Mouse (Mus musculus): Measurements from ENCODE around the gene Mlf2. TPM values are rescaled to one million over a fixed set of nuclear protein-coding genes. Genes with fewer than 3 reads are reported as not detected.

The Mlf2 gene
- polyA plus RNA-seq, 1 experiment from 2014 or later = 435 TPM

- no peak for DNase-seq (ENCODE audit: low spot score, missing footprints)
- Histone ChIP-seq H3K27me3 (ENCODE audit: control insufficient read depth, insufficient read depth, low read length) (no peaks in the 10 kb centered on the region), H3K36me3 (ENCODE audit: control insufficient read depth, insufficient read depth, low read length) (no peaks in the 10 kb centered on the region), H3K4me2 (no peak overlapping the region), H3K27ac (ENCODE audit: low read depth, low read length) (no peak overlapping the region), H3K4me3 (ENCODE audit: low read depth, low read length) (no peak overlapping the region), H3K4me1 (ENCODE audit: control insufficient read depth, insufficient read depth, low read length) (peaks cover 2% of the 10 kb centered on the region; the same call in 1 of the 2 replicates), H3K9me3 (ENCODE audit: control insufficient read depth, low read length) (no peaks in the 10 kb centered on the region), H3K9ac (ENCODE audit: low read length) (no peak overlapping the region)
- ATAC-seq (ENCODE audit: low FRiP score) = no peak
- 56% methylated on average over 3 of the region's 3 CpGs for WGBS
Measured at GRCm38 (mm10) chr6:124898359-124898758, 32.8 kb upstream of the Mlf2 start.

GRCm38 (mm10) chr6:124900056-124900800, 31.0 kb upstream of the Mlf2 start:
- Histone ChIP-seq H3K27me3 (ENCODE audit: control insufficient read depth, insufficient read depth, low read length) (no peaks in the 10 kb centered on the region), H3K4me1 (ENCODE audit: control insufficient read depth, insufficient read depth, low read length) (peaks cover 13% of the 10 kb centered on the region), H3K9ac (ENCODE audit: low read length) (no peak overlapping the region), H3K36me3 (ENCODE audit: control insufficient read depth, insufficient read depth, low read length) (no peaks in the 10 kb centered on the region), H3K27ac (ENCODE audit: low read depth, low read length) (no peak overlapping the region), H3K4me2 (no peak overlapping the region), H3K9me3 (ENCODE audit: control insufficient read depth, low read length) (no peaks in the 10 kb centered on the region), H3K4me3 (ENCODE audit: low read depth, low read length) (no peak overlapping the region)
- WGBS = 60% methylated on average over 8 of the region's 8 CpGs
- ATAC-seq (ENCODE audit: low FRiP score) (no peak), DNase-seq (ENCODE audit: low spot score, missing footprints) (no peak)

- no peaks in the 10 kb centered on the region for H3K9me3 ChIP-seq (ENCODE audit: control insufficient read depth, low read length)
- ATAC-seq (ENCODE audit: low FRiP score) (no peak), DNase-seq (ENCODE audit: low spot score, missing footprints) (peak; percentile 83)
- no peak overlapping the region for H3K4me2 ChIP-seq
- H3K27ac ChIP-seq (ENCODE audit: low read depth, low read length) = no peak overlapping the region
- peaks cover 16% of the 10 kb centered on the region for H3K4me1 ChIP-seq (ENCODE audit: control insufficient read depth, insufficient read depth, low read length)
- no peak overlapping the region for H3K9ac ChIP-seq (ENCODE audit: low read length)
- 50% methylated on average over 10 of the region's 10 CpGs for WGBS
- no peaks in the 10 kb centered on the region for H3K36me3 ChIP-seq (ENCODE audit: control insufficient read depth, insufficient read depth, low read length)
- H3K4me3 ChIP-seq (ENCODE audit: low read depth, low read length) = no peak overlapping the region
- no peaks in the 10 kb centered on the region for H3K27me3 ChIP-seq (ENCODE audit: control insufficient read depth, insufficient read depth, low read length)
Measured at GRCm38 (mm10) chr6:124900801-124901480, 30.2 kb upstream of the Mlf2 start.

- Histone ChIP-seq H3K4me1 (ENCODE audit: control insufficient read depth, insufficient read depth, low read length) (peaks cover 16% of the 10 kb centered on the region), H3K27me3 (ENCODE audit: control insufficient read depth, insufficient read depth, low read length) (no peaks in the 10 kb centered on the region), H3K36me3 (ENCODE audit: control insufficient read depth, insufficient read depth, low read length) (no peaks in the 10 kb centered on the region), H3K4me2 (no peak overlapping the region), H3K9me3 (ENCODE audit: control insufficient read depth, low read length) (no peaks in the 10 kb centered on the region), H3K9ac (ENCODE audit: low read length) (no peak overlapping the region), H3K27ac (ENCODE audit: low read depth, low read length) (no peak overlapping the region), H3K4me3 (ENCODE audit: low read depth, low read length) (no peak overlapping the region)
- ATAC-seq (ENCODE audit: low FRiP score) (no peak), DNase-seq (ENCODE audit: low spot score, missing footprints) (peak; percentile 59)
Measured at GRCm38 (mm10) chr6:124901851-124902250, 29.3 kb upstream of the Mlf2 start.

GRCm38 (mm10) chr6:124903580-124904151, 27.5 kb upstream of the Mlf2 start:
- DNase-seq (ENCODE audit: low spot score, missing footprints) (peak; percentile 99), ATAC-seq (ENCODE audit: low FRiP score) (peak; percentile 88)
- H3K4me1 ChIP-seq (ENCODE audit: control insufficient read depth, insufficient read depth, low read length) = peaks cover 16% of the 10 kb centered on the region
- H3K4me2 ChIP-seq = peak overlapping the region; percentile 77
- H3K9me3 ChIP-seq (ENCODE audit: control insufficient read depth, low read length) = no peaks in the 10 kb centered on the region
- H3K27me3 ChIP-seq (ENCODE audit: control insufficient read depth, insufficient read depth, low read length) = peaks cover 3% of the 10 kb centered on the region
- H3K4me3 ChIP-seq (ENCODE audit: low read depth, low read length) = peak overlapping the region; percentile 37
- peak overlapping the region; percentile 72 for H3K9ac ChIP-seq (ENCODE audit: low read length)
- under 1% methylated on average over 23 of the region's 23 CpGs for WGBS
- H3K27ac ChIP-seq (ENCODE audit: low read depth, low read length) = peak overlapping the region; percentile 98
- no peaks in the 10 kb centered on the region for H3K36me3 ChIP-seq (ENCODE audit: control insufficient read depth, insufficient read depth, low read length)

- peak; percentile 74; the same call in 1 of the 2 replicates for ATAC-seq (ENCODE audit: low FRiP score)
- H3K4me1 ChIP-seq (ENCODE audit: control insufficient read depth, insufficient read depth, low read length) = peaks cover 16% of the 10 kb centered on the region
- peak overlapping the region; percentile 37 for H3K4me3 ChIP-seq (ENCODE audit: low read depth, low read length)
- peak overlapping the region; percentile 77 for H3K4me2 ChIP-seq
- no peaks in the 10 kb centered on the region for H3K9me3 ChIP-seq (ENCODE audit: control insufficient read depth, low read length)
- H3K36me3 ChIP-seq (ENCODE audit: control insufficient read depth, insufficient read depth, low read length) = no peaks in the 10 kb centered on the region
- H3K9ac ChIP-seq (ENCODE audit: low read length) = peak overlapping the region; percentile 72
- peaks cover 3% of the 10 kb centered on the region for H3K27me3 ChIP-seq (ENCODE audit: control insufficient read depth, insufficient read depth, low read length)
- peak; percentile 95 for DNase-seq (ENCODE audit: low spot score, missing footprints)
- WGBS = 8% methylated on average over 20 of the region's 24 CpGs
- peak overlapping the region; percentile 98 for H3K27ac ChIP-seq (ENCODE audit: low read depth, low read length)
Measured at GRCm38 (mm10) chr6:124904161-124904981, 26.8 kb upstream of the Mlf2 start.

GRCm38 (mm10) chr6:124904991-124905860, 26.0 kb upstream of the Mlf2 start:
- H3K9ac ChIP-seq (ENCODE audit: low read length) = peak overlapping the region; percentile 72
- H3K4me2 ChIP-seq = peak overlapping the region; percentile 77
- 28% methylated on average over 16 of the region's 16 CpGs for WGBS
- H3K27ac ChIP-seq (ENCODE audit: low read depth, low read length) = peak overlapping the region; percentile 98
- H3K4me3 ChIP-seq (ENCODE audit: low read depth, low read length) = peak overlapping the region; percentile 37; the same call in 1 of the 2 replicates
- H3K4me1 ChIP-seq (ENCODE audit: control insufficient read depth, insufficient read depth, low read length) = peaks cover 22% of the 10 kb centered on the region
- H3K36me3 ChIP-seq (ENCODE audit: control insufficient read depth, insufficient read depth, low read length) = no peaks in the 10 kb centered on the region
- ATAC-seq (ENCODE audit: low FRiP score) = no peak
- peak; percentile 86 for DNase-seq (ENCODE audit: low spot score, missing footprints)
- no peaks in the 10 kb centered on the region for H3K9me3 ChIP-seq (ENCODE audit: control insufficient read depth, low read length)
- H3K27me3 ChIP-seq (ENCODE audit: control insufficient read depth, insufficient read depth, low read length) = peaks cover 11% of the 10 kb centered on the region

GRCm38 (mm10) chr6:124907767-124908166, 23.4 kb upstream of the Mlf2 start:
- Histone ChIP-seq H3K27ac (ENCODE audit: low read depth, low read length) (no peak overlapping the region), H3K4me3 (ENCODE audit: low read depth, low read length) (no peak overlapping the region), H3K9me3 (ENCODE audit: control insufficient read depth, low read length) (no peaks in the 10 kb centered on the region), H3K4me2 (no peak overlapping the region), H3K9ac (ENCODE audit: low read length) (no peak overlapping the region), H3K36me3 (ENCODE audit: control insufficient read depth, insufficient read depth, low read length) (peaks cover 3% of the 10 kb centered on the region; the same call in 1 of the 2 replicates), H3K27me3 (ENCODE audit: control insufficient read depth, insufficient read depth, low read length) (peaks cover 17% of the 10 kb centered on the region), H3K4me1 (ENCODE audit: control insufficient read depth, insufficient read depth, low read length) (peaks cover 29% of the 10 kb centered on the region)
- DNase-seq (ENCODE audit: low spot score, missing footprints) = no peak
- ATAC-seq (ENCODE audit: low FRiP score) = no peak
- 83% methylated on average over 1 of the region's 1 CpGs for WGBS

Measured in midbrain, embryonic 11.5 days (tissue).